Mouse (Mus musculus): Measurements from ENCODE around the gene Sbf2. TPM values are rescaled to one million over a fixed set of nuclear protein-coding genes. Genes with fewer than 3 reads are reported as not detected.
A peak's percentile ranks its signal among the peaks of the same experiment; 100 is the strongest.

Gene Sbf2
- polyA plus RNA-seq, 1 experiment from 2014 or later: 32.1 TPM

DNA sequence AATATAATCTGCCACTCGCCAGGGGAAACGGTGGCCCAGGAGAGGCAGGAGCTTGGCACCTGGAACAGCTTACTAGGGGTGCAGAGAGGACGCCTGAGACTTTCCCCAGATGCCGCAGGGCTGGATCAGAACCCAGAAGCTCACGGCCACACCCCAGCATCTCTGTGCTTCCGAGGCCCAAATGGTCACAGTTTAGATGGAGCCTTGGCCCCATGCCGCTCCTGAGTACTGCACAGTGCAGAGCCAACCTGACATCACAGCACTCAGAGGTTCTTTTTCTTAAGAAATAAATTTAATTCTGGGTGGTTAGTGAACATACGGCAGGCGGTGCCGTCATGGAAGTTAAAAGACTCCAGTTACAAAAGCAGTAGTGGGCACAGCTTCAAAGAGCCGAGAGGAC is 307.0 kb downstream of the Sbf2 start:
- Histone ChIP-seq H3K36me3 (ENCODE audit: insufficient read depth, low read length) (peaks cover 33% of the 10 kb centered on the region), H3K4me1 (ENCODE audit: insufficient read depth, low read length) (no peaks in the 10 kb centered on the region), H3K27ac (ENCODE audit: low read length) (no peak overlapping the region), H3K9ac (replicated peaks; ENCODE audit: low read length) (no peak overlapping the region), H3K27me3 (ENCODE audit: insufficient read depth, low read length) (no peaks in the 10 kb centered on the region), H3K4me2 (replicated peaks; ENCODE audit: low read depth, low read length) (no peak overlapping the region), H3K4me3 (ENCODE audit: low read length) (no peak overlapping the region), H3K9me3 (ENCODE audit: low read length) (no peaks in the 10 kb centered on the region)
- no peak for ATAC-seq (ENCODE audit: low FRiP score, low TSS enrichment)
- 87% methylated on average over 11 of the region's 11 CpGs for WGBS

DNA sequence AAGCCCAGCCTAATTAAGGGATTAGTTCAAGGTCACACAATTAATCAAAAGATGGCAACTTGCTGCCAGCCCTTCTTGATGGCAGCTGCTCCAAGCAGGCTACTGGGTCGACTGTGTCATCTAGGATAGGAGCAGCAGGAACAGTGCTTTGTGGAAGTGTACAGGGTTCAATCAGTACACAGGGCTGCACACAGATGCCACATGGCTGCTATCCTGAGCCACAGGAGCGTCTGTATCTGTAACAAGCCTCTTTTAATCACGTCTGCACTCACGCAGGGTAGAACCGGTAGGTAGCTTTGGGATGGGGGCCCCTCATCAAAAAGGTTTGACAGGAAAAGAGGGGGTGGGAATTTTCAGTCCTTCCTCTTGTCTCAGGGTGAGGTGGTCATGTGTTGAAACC is 308.4 kb downstream of the Sbf2 start:
- Histone ChIP-seq H3K27me3 (ENCODE audit: insufficient read depth, low read length) (no peaks in the 10 kb centered on the region), H3K27ac (ENCODE audit: low read length) (no peak overlapping the region), H3K9ac (replicated peaks; ENCODE audit: low read length) (no peak overlapping the region), H3K9me3 (ENCODE audit: low read length) (no peaks in the 10 kb centered on the region), H3K36me3 (ENCODE audit: insufficient read depth, low read length) (peaks cover 20% of the 10 kb centered on the region), H3K4me3 (ENCODE audit: low read length) (no peak overlapping the region), H3K4me2 (replicated peaks; ENCODE audit: low read depth, low read length) (no peak overlapping the region), H3K4me1 (ENCODE audit: insufficient read depth, low read length) (no peaks in the 10 kb centered on the region)
- WGBS: 71% methylated on average over 5 of the region's 5 CpGs
- ATAC-seq (ENCODE audit: low FRiP score, low TSS enrichment): no peak

- H3K4me2 ChIP-seq (replicated peaks; ENCODE audit: low read depth, low read length): no peak overlapping the region
- H3K9ac ChIP-seq (replicated peaks; ENCODE audit: low read length): no peak overlapping the region
- no peaks in the 10 kb centered on the region for H3K27me3 ChIP-seq (ENCODE audit: insufficient read depth, low read length)
- no peaks in the 10 kb centered on the region for H3K9me3 ChIP-seq (ENCODE audit: low read length)
- H3K4me3 ChIP-seq (ENCODE audit: low read length): no peak overlapping the region
- H3K36me3 ChIP-seq (ENCODE audit: insufficient read depth, low read length): peaks cover 19% of the 10 kb centered on the region
- ATAC-seq (ENCODE audit: low FRiP score, low TSS enrichment): no peak
- no peaks in the 10 kb centered on the region for H3K4me1 ChIP-seq (ENCODE audit: insufficient read depth, low read length)
- WGBS: 90% methylated on average over 4 of the region's 4 CpGs
- no peak overlapping the region for H3K27ac ChIP-seq (ENCODE audit: low read length)
These were observed 309.2 kb downstream of the Sbf2 start for GRCm38 (mm10) chr7:110305486-110305885.

GRCm38 (mm10) chr7:110302886-110303285 is 311.8 kb downstream of the Sbf2 start:
- no peaks in the 10 kb centered on the region for H3K27me3 ChIP-seq (ENCODE audit: insufficient read depth, low read length)
- peaks cover 6% of the 10 kb centered on the region for H3K4me1 ChIP-seq (ENCODE audit: insufficient read depth, low read length)
- no peak overlapping the region for H3K4me2 ChIP-seq (replicated peaks; ENCODE audit: low read depth, low read length)
- no peak for ATAC-seq (ENCODE audit: low FRiP score, low TSS enrichment)
- H3K9ac ChIP-seq (replicated peaks; ENCODE audit: low read length): no peak overlapping the region
- no peaks in the 10 kb centered on the region for H3K9me3 ChIP-seq (ENCODE audit: low read length)
- 52% methylated on average over 6 of the region's 6 CpGs for WGBS
- no peak overlapping the region for H3K4me3 ChIP-seq (ENCODE audit: low read length)
- H3K27ac ChIP-seq (ENCODE audit: low read length): no peak overlapping the region
- H3K36me3 ChIP-seq (ENCODE audit: insufficient read depth, low read length): no peaks in the 10 kb centered on the region

DNA sequence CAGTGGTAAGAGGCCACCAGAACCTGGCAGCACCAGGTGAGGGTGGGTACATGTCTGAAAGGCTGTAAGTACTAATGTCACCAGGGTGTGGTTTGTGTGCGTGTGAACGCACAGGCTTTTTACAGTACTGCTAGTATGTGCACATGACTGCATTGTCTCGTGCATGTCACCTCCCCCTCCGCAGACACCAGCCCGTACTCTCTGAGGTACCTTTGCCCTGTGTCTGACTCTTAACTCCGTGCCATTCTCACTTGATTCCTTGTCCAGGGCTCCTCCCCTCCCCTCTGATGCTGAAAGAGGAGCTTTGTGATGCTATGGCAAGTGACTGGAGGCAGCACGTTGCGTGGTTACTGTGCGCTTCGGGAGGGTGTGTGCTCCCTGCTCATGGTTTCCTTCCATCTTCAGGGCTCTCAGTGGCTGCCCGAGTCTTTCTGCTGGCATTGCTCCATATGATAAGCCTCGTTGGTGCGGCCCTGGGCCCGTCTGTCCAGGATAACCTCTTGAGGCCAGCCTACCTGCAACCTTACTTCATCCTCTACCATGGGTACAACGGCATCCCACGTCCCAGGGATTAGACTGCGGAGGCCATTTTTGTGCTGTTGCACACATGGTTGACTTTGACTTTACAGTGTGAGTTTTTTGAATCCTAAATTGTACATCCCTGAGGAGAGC is 315.8 kb downstream of the Sbf2 start:
- H3K4me1 ChIP-seq (ENCODE audit: insufficient read depth, low read length): peaks cover 20% of the 10 kb centered on the region
- H3K27ac ChIP-seq (ENCODE audit: low read length): no peak overlapping the region
- H3K9ac ChIP-seq (replicated peaks; ENCODE audit: low read length): no peak overlapping the region
- H3K27me3 ChIP-seq (ENCODE audit: insufficient read depth, low read length): no peaks in the 10 kb centered on the region
- H3K36me3 ChIP-seq (ENCODE audit: insufficient read depth, low read length): no peaks in the 10 kb centered on the region
- ATAC-seq (ENCODE audit: low FRiP score, low TSS enrichment): no peak
- H3K9me3 ChIP-seq (ENCODE audit: low read length): no peaks in the 10 kb centered on the region
- 91% methylated on average over 17 of the region's 17 CpGs for WGBS
- no peak overlapping the region for H3K4me3 ChIP-seq (ENCODE audit: low read length)
- no peak overlapping the region for H3K4me2 ChIP-seq (replicated peaks; ENCODE audit: low read depth, low read length)

GRCm38 (mm10) chr7:110298090-110298489 is 316.6 kb downstream of the Sbf2 start:
- WGBS: 78% methylated on average over 7 of the region's 7 CpGs
- H3K4me1 ChIP-seq (ENCODE audit: insufficient read depth, low read length): peaks cover 20% of the 10 kb centered on the region
- peak; percentile 8; the same call in 1 of the 2 replicates for ATAC-seq (ENCODE audit: low FRiP score, low TSS enrichment)

DNA sequence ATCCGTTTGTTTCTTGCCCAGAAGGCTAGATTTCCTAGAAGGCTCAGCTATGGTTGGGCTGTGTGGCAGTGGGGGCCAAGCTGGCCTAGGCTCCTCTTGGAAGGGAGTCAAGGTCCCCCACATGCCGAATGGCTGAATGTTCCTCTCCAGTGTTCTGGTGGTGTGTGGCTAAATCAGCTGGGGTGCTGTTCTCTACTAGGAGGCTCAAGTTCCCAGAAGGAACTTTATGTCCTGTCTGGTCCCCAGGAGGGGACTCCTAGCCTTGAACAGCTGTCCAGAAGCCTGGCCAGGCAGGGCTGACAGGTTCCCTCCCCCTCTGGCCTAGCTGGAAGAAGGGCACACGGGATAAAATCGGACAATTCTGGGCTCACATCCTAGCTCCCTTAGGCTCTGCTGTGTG is 317.1 kb downstream of the Sbf2 start:
- peak overlapping the region; percentile 96 for H3K27ac ChIP-seq (ENCODE audit: low read length)
- H3K4me2 ChIP-seq (replicated peaks; ENCODE audit: low read depth, low read length): 0 out of 2 replicates have a peak overlapping the region, but pooled peaks have one; percentile 7
- H3K4me3 ChIP-seq (ENCODE audit: low read length): no peak overlapping the region
- no peaks in the 10 kb centered on the region for H3K27me3 ChIP-seq (ENCODE audit: insufficient read depth, low read length)
- peaks cover 20% of the 10 kb centered on the region for H3K4me1 ChIP-seq (ENCODE audit: insufficient read depth, low read length)
- ATAC-seq (ENCODE audit: low FRiP score, low TSS enrichment): peak; percentile 47; the same call in 1 of the 2 replicates
- no peaks in the 10 kb centered on the region for H3K36me3 ChIP-seq (ENCODE audit: insufficient read depth, low read length)
- peak overlapping the region; percentile 40 for H3K9ac ChIP-seq (replicated peaks; ENCODE audit: low read length)
- H3K9me3 ChIP-seq (ENCODE audit: low read length): no peaks in the 10 kb centered on the region
- WGBS: 30% methylated on average over 4 of the region's 4 CpGs

More at GRCm38 (mm10) chr7:110298090-110298489, 316.6 kb downstream of the Sbf2 start:
- Histone ChIP-seq H3K27me3 (ENCODE audit: insufficient read depth, low read length) (no peaks in the 10 kb centered on the region), H3K9ac (replicated peaks; ENCODE audit: low read length) (no peak overlapping the region), H3K36me3 (ENCODE audit: insufficient read depth, low read length) (no peaks in the 10 kb centered on the region), H3K4me3 (ENCODE audit: low read length) (no peak overlapping the region), H3K4me2 (replicated peaks; ENCODE audit: low read depth, low read length) (no peak overlapping the region), H3K27ac (ENCODE audit: low read length) (peak overlapping the region; percentile 96), H3K9me3 (ENCODE audit: low read length) (no peaks in the 10 kb centered on the region)

GRCm38 (mm10) chr7:110296889-110297603 is 317.7 kb downstream of the Sbf2 start:
- Histone ChIP-seq H3K27me3 (ENCODE audit: insufficient read depth, low read length) (no peaks in the 10 kb centered on the region), H3K9ac (replicated peaks; ENCODE audit: low read length) (peak overlapping the region; percentile 40), H3K27ac (ENCODE audit: low read length) (peak overlapping the region; percentile 96), H3K4me1 (ENCODE audit: insufficient read depth, low read length) (peaks cover 20% of the 10 kb centered on the region), H3K9me3 (ENCODE audit: low read length) (no peaks in the 10 kb centered on the region), H3K36me3 (ENCODE audit: insufficient read depth, low read length) (no peaks in the 10 kb centered on the region), H3K4me2 (replicated peaks; ENCODE audit: low read depth, low read length) (peak overlapping the region; percentile 7; the same call in 1 of the 2 replicates), H3K4me3 (ENCODE audit: low read length) (no peak overlapping the region)
- peak; percentile 96 for ATAC-seq (ENCODE audit: low FRiP score, low TSS enrichment)
- WGBS: 18% methylated on average over 17 of the region's 17 CpGs

GRCm38 (mm10) chr7:110289647-110290046 is 325.1 kb downstream of the Sbf2 start:
- Histone ChIP-seq H3K9me3 (ENCODE audit: low read length) (no peaks in the 10 kb centered on the region), H3K4me2 (replicated peaks; ENCODE audit: low read depth, low read length) (no peak overlapping the region), H3K27ac (ENCODE audit: low read length) (no peak overlapping the region), H3K9ac (replicated peaks; ENCODE audit: low read length) (no peak overlapping the region), H3K4me3 (ENCODE audit: low read length) (no peak overlapping the region), H3K36me3 (ENCODE audit: insufficient read depth, low read length) (no peaks in the 10 kb centered on the region), H3K27me3 (ENCODE audit: insufficient read depth, low read length) (no peaks in the 10 kb centered on the region), H3K4me1 (ENCODE audit: insufficient read depth, low read length) (peaks cover 15% of the 10 kb centered on the region; the same call in 1 of the 2 replicates)
- ATAC-seq (ENCODE audit: low FRiP score, low TSS enrichment): no peak
- WGBS: 71% methylated on average over 4 of the region's 4 CpGs

GRCm38 (mm10) chr7:110288731-110289191 is 326.0 kb downstream of the Sbf2 start:
- ATAC-seq (ENCODE audit: low FRiP score, low TSS enrichment): no peak

More at GRCm38 (mm10) chr7:110288731-110289191, 326.0 kb downstream of the Sbf2 start:
- no peak overlapping the region for H3K4me2 ChIP-seq (replicated peaks; ENCODE audit: low read depth, low read length)
- no peak overlapping the region for H3K4me3 ChIP-seq (ENCODE audit: low read length)
- peaks cover 15% of the 10 kb centered on the region; the same call in 1 of the 2 replicates for H3K4me1 ChIP-seq (ENCODE audit: insufficient read depth, low read length)
- no peaks in the 10 kb centered on the region for H3K27me3 ChIP-seq (ENCODE audit: insufficient read depth, low read length)
- H3K36me3 ChIP-seq (ENCODE audit: insufficient read depth, low read length): no peaks in the 10 kb centered on the region
- H3K9ac ChIP-seq (replicated peaks; ENCODE audit: low read length): peak overlapping the region; percentile 36; the same call in 1 of the 2 replicates
- 81% methylated on average over 6 of the region's 6 CpGs for WGBS
- peak overlapping the region; percentile 39; the same call in 1 of the 2 replicates for H3K27ac ChIP-seq (ENCODE audit: low read length)
- no peaks in the 10 kb centered on the region for H3K9me3 ChIP-seq (ENCODE audit: low read length)
